Mouse (Mus musculus) A20 (cell line): ENCODE data around the gene Tmem270.
"Not testable (repeated sequence)": the region's sequence is repeated elsewhere in the genome, so short reads cannot be mapped to it uniquely, and the experiment has no call there.

ENCODE experiments used
- DNase-seq: peaks from one replicate; pipeline ENCODE4 v3.0.0-alpha.2; 2011; ENCODE audit warnings: low read depth, low spot score

Gene Tmem270

GRCm38 (mm10) chr5:134906633-134907032 is at the start of gene Tmem270:
Gene Tmem270, minus strand, starts transcription at chr5:134906733.
- no peak for DNase-seq

DNA sequence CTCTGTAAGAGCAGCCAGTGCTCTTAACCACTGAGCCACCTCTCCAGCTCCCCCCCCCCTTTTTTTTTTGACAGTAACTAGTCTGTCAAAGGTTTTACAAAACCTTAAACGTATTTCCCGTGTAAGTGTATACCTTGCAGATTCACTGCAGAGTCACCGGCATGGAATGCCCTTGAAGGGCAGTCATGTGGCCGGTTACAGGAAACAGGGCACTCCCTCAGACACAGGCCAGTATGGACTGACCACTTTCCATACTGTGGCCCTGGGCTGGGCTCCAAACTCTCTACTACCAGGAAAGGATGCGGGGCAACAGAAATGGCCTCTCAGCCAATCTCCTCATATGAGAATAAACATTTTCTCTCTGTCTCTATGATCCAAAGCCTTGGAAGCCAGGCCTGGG is 49.0 kb upstream of the Tmem270 start:
- DNase-seq, result no peak

DNA sequence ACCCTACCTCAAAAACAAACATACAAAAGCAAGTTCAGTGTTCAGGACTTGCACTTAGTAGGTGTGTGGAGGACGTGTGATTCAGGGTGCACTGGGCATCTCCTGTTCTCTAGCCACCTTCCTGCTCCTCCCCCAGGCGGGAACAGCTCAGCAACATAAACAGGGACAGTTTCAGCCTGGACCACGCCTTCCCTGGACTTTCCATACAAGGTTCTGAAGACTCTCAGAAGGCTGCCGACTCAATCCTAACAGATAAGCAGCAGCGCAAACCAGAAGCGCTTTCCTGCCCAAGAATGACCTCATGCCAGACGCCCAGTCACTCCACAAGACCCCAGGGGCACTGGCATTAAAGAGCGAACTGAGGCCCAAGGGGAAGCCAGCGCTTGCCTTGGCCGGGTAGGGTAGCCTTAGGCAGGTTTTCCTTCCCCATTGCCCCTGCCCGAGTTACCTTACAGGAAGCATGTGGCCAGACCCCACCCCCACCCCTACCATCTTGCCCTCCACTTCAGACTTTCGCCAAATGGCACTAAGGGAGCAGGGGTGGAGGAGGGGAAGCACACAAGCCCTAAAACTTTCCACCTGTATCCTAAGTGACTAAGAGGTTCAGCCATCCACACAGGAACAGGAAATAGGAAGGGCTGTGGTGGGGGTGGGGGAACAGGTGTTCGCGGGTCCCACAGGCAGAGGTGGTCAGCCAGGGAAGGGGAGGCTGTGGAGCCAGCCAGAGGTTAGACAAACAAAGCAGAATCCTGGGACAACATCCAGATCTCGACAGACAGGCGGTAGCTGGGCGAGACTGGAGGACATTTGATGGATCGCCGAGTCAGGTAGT is 44.7 kb upstream of the Tmem270 start:
- DNase-seq, result no peak

GRCm38 (mm10) chr5:134948085-134948439 is 41.5 kb upstream of the Tmem270 start:
- no peak for DNase-seq

DNA sequence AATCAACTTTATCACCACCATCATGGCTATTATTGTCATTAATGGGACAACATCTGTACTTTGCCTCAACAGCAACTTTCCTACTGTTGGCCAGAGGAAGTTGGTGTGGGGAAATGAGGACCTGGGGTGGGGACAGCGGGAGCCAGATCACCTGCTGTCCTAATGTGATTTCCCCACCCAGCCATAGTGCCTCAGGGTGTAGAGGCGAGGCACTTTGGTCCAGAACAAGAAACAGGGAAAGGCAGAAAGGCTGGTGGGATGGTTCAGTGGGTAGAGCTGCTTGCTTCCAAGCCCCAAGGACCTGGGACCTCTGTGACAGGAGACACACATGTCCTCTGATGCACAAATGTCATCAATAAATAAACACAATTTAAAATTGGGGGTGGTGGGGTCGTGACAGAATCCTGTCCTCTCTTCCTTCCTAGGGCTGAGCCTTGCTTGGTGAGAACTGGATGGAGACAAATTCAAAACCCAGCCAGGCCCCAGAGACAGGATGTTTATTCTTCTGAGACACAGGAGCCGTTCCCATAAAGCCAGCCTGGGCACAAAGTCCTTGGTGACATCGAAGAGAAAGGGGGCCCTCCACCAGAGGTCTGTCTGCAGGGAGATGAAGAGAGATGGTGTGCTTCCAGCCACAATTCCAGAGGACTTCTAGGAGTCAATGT is 41.0 kb upstream of the Tmem270 start:
- no peak for DNase-seq

GRCm38 (mm10) chr5:134946857-134947255 is 40.3 kb upstream of the Tmem270 start, which contains the start of gene Cldn4:
Gene Cldn4, minus strand, starts transcription at chr5:134946934.
- DNase-seq, result no peak

DNA sequence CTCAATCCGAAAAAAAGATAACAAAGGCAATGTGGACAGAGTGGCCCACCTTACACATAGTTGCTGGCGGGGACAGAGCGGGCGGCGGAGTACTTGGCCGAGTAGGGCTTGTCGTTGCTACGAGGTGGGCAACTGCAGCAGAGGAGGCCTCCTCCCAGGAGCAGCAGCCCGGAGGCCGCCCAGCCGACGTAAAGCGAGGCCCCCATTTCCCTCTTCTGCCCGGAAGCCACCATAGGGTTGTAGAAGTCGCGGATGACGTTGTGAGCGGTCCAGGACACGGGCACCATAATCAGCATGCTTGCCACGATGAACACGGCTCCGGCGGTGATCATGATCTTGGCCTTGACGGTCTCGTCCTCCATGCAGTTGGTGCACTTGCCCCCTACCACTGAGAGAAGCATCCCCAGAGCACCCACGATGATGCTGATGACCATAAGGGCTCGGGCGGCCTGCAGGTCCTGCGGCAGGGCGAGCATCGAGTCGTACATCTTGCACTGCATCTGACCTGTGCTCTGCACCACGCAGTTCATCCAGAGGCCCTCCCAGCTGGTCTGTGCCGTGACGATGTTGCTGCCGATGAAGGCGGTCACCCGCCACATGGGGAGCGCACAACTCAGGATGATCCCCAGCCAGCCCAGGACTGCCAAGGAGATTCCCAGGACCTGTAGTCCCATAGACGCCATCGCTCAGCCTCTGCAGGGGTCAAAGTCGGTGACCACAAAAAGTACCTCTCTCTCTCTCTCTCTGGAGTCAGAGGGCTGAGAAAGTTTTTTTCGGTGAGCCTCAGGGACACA is 39.7 kb upstream of the Tmem270 start:
- DNase-seq, result no peak

GRCm38 (mm10) chr5:134945266-134945959 is 38.9 kb upstream of the Tmem270 start:
- DNase-seq, result no peak

DNA sequence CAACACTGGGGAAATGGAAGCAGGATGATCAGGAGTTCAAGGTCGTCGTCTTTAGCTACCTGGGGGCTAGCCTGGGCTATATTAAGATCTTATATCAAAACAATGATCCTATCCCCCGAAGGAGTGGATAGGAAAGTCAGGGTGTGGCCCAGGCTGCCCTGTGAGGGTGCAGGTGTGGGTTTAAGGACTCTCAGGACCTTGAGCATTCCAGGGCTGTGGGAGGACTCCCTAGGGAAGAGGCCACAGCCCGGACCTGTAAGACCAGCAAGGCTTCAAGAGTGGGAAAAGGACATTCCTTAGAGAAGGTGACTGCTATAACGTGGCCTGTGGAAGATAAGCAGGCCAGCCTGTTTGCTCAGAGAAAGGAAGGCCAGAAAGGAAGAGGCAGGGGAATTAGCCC is 37.6 kb upstream of the Tmem270 start:
- DNase-seq, result no peak

- no peak for DNase-seq
These were observed 36.2 kb upstream of the Tmem270 start for GRCm38 (mm10) chr5:134942740-134943139.

GRCm38 (mm10) chr5:134941472-134942209 is 35.1 kb upstream of the Tmem270 start:
- DNase-seq, result no peak

DNA sequence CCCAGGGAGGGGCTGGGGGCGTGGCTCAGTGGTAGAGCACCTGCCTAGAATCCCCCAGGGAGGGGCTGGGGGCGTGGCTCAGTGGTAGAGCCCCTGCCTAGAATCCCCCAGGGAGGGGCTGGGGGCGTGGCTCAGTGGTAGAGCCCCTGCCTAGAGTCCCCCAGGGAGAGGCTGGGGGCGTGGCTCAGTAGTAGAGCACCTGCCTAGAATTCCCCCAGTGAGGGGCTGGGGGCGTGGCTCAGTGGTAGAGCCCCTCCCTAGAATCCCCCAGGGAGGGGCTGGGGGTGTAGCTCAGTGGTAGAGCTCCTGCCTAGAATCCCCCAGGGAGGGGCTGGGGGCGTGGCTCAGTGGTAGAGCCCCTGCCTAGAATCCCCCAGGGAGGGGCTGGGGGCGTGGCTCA is 33.0 kb upstream of the Tmem270 start:
- not testable (repeated sequence) for DNase-seq

DNA sequence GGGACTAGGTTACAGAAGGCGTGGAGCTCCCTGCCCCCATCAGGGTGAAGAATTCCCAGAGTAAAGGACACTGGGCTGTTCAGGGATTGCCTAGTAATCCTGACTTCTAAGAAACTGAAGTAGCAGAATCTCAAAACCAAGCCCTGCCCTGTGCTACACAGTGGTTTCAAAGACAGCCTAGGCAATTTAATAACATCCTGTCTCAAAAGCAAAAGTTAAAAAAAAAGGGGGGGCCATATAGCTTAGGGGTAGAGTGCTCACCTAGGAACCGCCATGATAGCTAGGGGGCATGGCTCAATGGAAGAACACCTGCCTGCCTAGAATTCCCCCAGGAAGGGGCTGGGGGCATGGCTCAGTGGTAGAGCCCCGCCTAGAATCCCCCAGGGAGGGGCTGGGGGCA is 32.5 kb upstream of the Tmem270 start:
- DNase-seq, result peak; percentile 25

DNA sequence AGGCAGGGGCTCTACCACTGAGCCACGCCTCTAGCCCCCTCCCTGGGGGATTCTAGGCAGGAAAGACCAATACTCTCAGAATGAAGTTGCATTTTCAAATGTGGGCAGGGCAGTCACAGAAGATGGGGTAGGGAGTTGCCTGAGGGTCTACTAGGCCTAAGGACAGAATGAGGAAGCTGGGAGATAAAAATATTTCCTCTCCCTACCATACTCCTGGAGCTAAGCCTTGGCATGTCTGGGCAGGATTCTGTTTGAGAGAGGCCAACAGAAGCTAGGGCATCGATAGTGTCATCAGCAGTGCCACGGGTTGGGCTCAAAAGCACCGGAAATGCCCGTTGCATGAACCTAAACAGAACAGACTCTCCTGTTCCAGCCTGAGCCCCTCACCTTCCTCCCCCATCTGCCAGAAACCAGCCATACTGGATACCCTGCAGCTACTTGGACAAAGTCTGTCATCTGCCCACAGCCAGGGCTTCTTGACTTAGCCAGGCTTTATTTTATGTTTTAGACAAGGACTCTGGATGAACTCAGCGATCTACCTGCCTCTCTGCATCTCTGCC is 30.2 kb upstream of the Tmem270 start:
- no peak for DNase-seq

GRCm38 (mm10) chr5:134936051-134936450 is 29.5 kb upstream of the Tmem270 start:
- no peak for DNase-seq

- DNase-seq, result peak; percentile 51
These were observed 28.1 kb upstream of the Tmem270 start for GRCm38 (mm10) chr5:134934666-134935065.

GRCm38 (mm10) chr5:134933686-134934085 is 27.2 kb upstream of the Tmem270 start:
- not testable (repeated sequence) for DNase-seq

DNA sequence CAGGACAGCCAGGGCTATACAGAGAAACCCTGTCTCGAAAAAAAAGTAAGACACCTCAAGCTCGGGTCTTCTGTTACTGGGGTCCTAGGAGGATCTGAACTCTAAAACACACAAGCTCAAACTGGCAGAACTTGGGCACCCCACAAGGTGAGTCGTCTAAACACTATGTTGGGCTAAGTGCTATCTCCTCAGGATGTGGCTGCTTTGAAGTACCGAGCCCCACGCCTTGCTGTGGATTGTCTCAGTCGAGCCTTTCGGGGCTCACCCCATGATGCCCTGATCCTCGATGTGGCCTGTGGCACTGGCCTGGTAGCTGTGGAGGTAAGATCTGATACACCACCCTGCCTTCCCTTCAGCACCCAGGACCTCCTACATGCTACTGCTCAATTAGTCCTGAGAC is 26.7 kb upstream of the Tmem270 start:
- peak; percentile 23 for DNase-seq

- DNase-seq, result peak; percentile 91
These were observed 26.4 kb upstream of the Tmem270 start for GRCm38 (mm10) chr5:134932903-134933276.

DNA sequence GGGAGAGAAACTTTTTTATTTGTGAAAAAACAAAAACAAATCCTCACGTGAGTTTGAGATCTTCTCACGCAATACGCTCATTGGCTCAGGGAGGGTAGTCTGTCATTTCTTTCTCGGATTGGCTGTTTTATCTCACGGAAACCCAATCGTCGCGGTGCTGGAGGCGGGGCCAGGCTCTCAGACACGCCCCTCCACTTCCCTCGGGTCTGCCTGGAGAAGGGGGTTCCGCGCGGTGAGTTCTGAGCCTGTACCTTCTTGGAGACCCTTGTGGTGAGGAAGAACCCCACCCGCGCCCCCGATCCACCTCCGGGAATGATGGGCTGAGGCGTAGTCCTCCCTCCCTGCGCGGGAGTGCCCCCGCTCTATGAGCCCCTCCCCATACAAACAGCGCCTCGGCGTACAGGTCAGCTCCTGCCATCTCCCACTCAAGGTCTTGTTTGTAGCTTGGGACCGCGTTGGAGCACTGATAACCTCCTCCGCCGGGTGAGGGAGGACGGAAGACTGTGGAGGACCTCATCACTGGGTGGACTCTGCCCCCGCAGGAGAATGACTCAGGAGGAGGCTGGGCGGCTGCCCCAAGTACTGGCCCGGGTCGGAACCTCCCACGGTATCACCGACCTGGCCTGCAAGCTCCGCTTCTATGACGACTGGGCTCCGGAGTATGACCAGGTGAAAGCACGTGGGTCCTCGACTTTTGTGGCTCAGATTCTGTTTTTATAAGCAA is 25.8 kb upstream of the Tmem270 start, which contains the start of gene Mettl27:
TSS of gene Mettl27 (plus strand) at position 190 of the 724 bp plus-strand sequence.
- DNase-seq, result peak; percentile 93
